Mouse (Mus musculus): ENCODE measurements around the gene Sec14l1. TPM values are rescaled to one million over a fixed set of nuclear protein-coding genes. Genes with fewer than 3 reads are reported as not detected.
A peak's percentile ranks its signal among the peaks of the same experiment; 100 is the strongest.

Gene Sec14l1
- polyA plus RNA-seq, 1 experiment from 2014 or later: 9.2 TPM

DNA sequence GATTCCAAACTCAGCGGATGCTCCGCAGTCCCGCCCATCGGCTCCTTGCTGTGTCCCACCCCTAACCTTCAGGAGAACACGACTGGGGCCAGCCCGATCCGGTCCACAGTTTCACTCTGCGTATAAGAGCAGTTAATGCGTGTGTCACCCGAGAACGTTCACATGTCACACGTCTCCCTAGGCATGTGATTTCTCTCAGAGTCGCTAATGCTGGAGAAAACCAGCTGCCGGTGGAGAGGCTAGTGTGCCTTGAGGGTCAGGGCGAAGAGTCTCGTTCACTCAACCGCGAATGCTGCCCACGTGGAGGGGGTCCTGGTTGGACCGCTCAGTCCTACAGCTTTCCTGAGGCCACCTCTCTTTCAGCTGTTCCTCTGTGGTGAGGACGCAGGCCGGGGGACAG is 23.1 kb upstream of the Sec14l1 start:
- H3K27ac ChIP-seq (ENCODE audit: low read depth): 0 out of 2 replicates have a peak overlapping the region, but pooled peaks have one; percentile 55

GRCm38 (mm10) chr11:117092711-117093110 is 22.3 kb upstream of the Sec14l1 start:
- peaks cover 8% of the 10 kb centered on the region for H3K4me1 ChIP-seq (ENCODE audit: insufficient read depth)
- 0 out of 2 replicates have a peak, but pooled peaks cover 5% of the 10 kb centered on the region for H3K27me3 ChIP-seq (ENCODE audit: insufficient read depth, low read length)
- H3K4me3 ChIP-seq (ENCODE audit: low read depth, low read length): no peak overlapping the region
- ATAC-seq: no peak
- TF ChIP-seq EP300 (IDR thresholded peaks at IDR 0.05; ENCODE audit: low read depth) (no peak), CTCF (IDR thresholded peaks at IDR 0.05; ENCODE audit: low read depth) (no peak)
- peak; percentile 52 for DNase-seq
- H3K27ac ChIP-seq (ENCODE audit: low read depth): no peak overlapping the region
- no peak overlapping the region for H3K9ac ChIP-seq (replicated peaks)
- H3K9me3 ChIP-seq (ENCODE audit: low read length): no peaks in the 10 kb centered on the region
- WGBS (ENCODE audit: insufficient replicate concordance): 50% methylated on average over 8 of the region's 8 CpGs
- H3K4me2 ChIP-seq (ENCODE audit: low read depth, low read length): no peak overlapping the region
- no peaks in the 10 kb centered on the region for H3K36me3 ChIP-seq (replicated peaks; ENCODE audit: insufficient read depth, low read length)

More for the DNA sequence above, 23.1 kb upstream of the Sec14l1 start:
- no peak for TF ChIP-seq EP300 (IDR thresholded peaks at IDR 0.05; ENCODE audit: low read depth)
- no peak for TF ChIP-seq CTCF (IDR thresholded peaks at IDR 0.05; ENCODE audit: low read depth)
- peak overlapping the region; percentile 18; the same call in 1 of the 2 replicates for H3K4me2 ChIP-seq (ENCODE audit: low read depth, low read length)
- no peak for DNase-seq
- 0 out of 2 replicates have a peak, but pooled peaks cover 5% of the 10 kb centered on the region for H3K27me3 ChIP-seq (ENCODE audit: insufficient read depth, low read length)
- H3K36me3 ChIP-seq (replicated peaks; ENCODE audit: insufficient read depth, low read length): no peaks in the 10 kb centered on the region
- no peaks in the 10 kb centered on the region for H3K9me3 ChIP-seq (ENCODE audit: low read length)
- H3K4me3 ChIP-seq (ENCODE audit: low read depth, low read length): no peak overlapping the region
- whole genome bisulfite sequencing (ENCODE audit: insufficient replicate concordance): 28% methylated on average over 22 of the region's 22 CpGs
- peaks cover 15% of the 10 kb centered on the region for H3K4me1 ChIP-seq (ENCODE audit: insufficient read depth)
- no peak overlapping the region for H3K9ac ChIP-seq (replicated peaks)
- peak; percentile 7; the same call in 1 of the 2 replicates for ATAC-seq

DNA sequence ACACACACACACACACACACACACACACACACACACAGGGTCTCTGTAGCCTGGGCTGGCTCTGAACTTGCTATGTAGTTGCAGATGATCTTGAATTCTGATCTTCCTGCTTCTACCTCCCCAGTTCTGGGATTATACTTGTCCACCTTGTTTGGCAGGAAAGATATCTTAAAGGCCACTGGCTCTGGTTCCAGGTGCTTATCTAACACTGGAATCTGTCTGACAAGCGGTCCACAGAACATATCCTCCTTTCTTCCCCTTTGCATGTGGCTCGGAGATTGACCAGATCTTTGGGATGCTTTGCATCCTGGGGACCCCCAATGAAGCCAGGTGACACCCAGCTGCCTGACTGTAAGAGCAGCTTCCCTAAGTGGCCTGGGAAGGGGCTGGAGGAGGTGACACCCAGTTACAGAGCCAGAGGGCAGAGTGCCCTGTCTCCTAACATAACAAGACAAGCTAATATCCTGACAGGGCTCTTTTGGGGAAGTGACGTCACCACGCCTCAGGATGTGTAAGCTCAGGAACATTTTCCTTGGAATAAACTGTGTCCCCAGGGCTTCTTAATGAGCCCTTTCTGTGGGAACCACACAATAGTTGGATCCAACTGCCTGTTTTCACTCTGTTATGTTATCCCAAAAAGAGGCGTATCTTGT is 20.9 kb upstream of the Sec14l1 start:
- no peak for ATAC-seq
- Histone ChIP-seq H3K9ac (replicated peaks) (no peak overlapping the region), H3K36me3 (replicated peaks; ENCODE audit: insufficient read depth, low read length) (no peaks in the 10 kb centered on the region), H3K9me3 (ENCODE audit: low read length) (no peaks in the 10 kb centered on the region), H3K4me2 (ENCODE audit: low read depth, low read length) (no peak overlapping the region), H3K4me3 (ENCODE audit: low read depth, low read length) (no peak overlapping the region), H3K4me1 (ENCODE audit: insufficient read depth) (peaks cover 7% of the 10 kb centered on the region), H3K27me3 (ENCODE audit: insufficient read depth, low read length) (0 out of 2 replicates have a peak, but pooled peaks cover 5% of the 10 kb centered on the region), H3K27ac (ENCODE audit: low read depth) (no peak overlapping the region)
- WGBS (ENCODE audit: insufficient replicate concordance): 53% methylated on average over 5 of the region's 5 CpGs
- DNase-seq: no peak
- no peak for TF ChIP-seq EP300 (IDR thresholded peaks at IDR 0.05; ENCODE audit: low read depth)
- TF ChIP-seq CTCF (IDR thresholded peaks at IDR 0.05; ENCODE audit: low read depth): no peak

DNA sequence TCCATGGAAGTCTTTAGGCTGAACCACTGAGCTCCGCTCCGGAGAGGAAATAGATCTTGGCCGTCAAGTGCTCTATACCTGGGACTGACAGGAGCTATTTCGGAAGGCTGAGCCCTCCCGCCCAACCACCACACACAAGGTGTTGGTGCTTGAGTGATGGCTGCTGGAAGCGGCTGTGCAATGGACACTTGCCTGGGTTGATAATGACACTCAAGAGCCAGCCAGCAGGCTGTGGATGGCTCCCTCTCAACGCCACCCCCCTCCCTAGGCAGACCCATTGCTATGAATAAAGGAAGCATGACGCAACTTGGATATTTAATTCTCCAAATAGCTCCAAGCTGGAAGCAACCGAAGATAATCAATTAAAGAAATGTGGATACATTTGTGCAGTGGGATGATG is 20.3 kb upstream of the Sec14l1 start:
- TF ChIP-seq CTCF (IDR thresholded peaks at IDR 0.05; ENCODE audit: low read depth) (no peak), EP300 (IDR thresholded peaks at IDR 0.05; ENCODE audit: low read depth) (no peak)
- no peaks in the 10 kb centered on the region for H3K36me3 ChIP-seq (replicated peaks; ENCODE audit: insufficient read depth, low read length)
- no peak overlapping the region for H3K4me3 ChIP-seq (ENCODE audit: low read depth, low read length)
- H3K4me2 ChIP-seq (ENCODE audit: low read depth, low read length): no peak overlapping the region
- WGBS (ENCODE audit: insufficient replicate concordance): 83% methylated on average over 9 of the region's 9 CpGs
- H3K9me3 ChIP-seq (ENCODE audit: low read length): no peaks in the 10 kb centered on the region
- H3K9ac ChIP-seq (replicated peaks): no peak overlapping the region
- no peak overlapping the region for H3K27ac ChIP-seq (ENCODE audit: low read depth)
- 0 out of 2 replicates have a peak, but pooled peaks cover 5% of the 10 kb centered on the region for H3K27me3 ChIP-seq (ENCODE audit: insufficient read depth, low read length)
- DNase-seq (no peak), ATAC-seq (no peak)
- peaks cover 3% of the 10 kb centered on the region for H3K4me1 ChIP-seq (ENCODE audit: insufficient read depth)

DNA sequence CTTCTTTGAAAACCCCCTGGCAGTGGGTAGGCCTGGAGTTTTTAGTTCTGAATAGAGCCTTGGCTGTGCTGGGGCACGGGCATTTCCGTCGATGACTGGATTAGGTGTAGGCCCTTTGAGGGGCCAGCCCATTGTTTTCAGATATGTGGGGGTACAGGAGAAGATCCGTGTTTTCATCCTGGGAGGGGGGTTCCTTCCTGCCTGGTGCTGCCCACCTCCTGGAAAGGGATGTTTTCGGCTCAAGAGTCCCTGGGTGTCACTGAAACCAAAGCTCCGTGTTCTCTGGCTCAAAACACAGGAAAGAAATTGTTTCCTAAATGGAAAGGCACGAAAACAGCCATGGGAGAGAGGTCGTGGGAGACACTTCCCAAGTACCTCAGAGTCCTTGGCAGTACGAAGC is 17.9 kb upstream of the Sec14l1 start:
- H3K9me3 ChIP-seq (ENCODE audit: low read length): no peaks in the 10 kb centered on the region
- H3K4me1 ChIP-seq (ENCODE audit: insufficient read depth): peaks cover 1% of the 10 kb centered on the region
- ATAC-seq: no peak
- H3K9ac ChIP-seq (replicated peaks): no peak overlapping the region
- no peak overlapping the region for H3K4me3 ChIP-seq (ENCODE audit: low read depth, low read length)
- 59% methylated on average over 9 of the region's 9 CpGs for WGBS (ENCODE audit: insufficient replicate concordance)
- DNase-seq: no peak
- TF ChIP-seq CTCF (IDR thresholded peaks at IDR 0.05; ENCODE audit: low read depth) (no peak), EP300 (IDR thresholded peaks at IDR 0.05; ENCODE audit: low read depth) (no peak)
- H3K27ac ChIP-seq (ENCODE audit: low read depth): no peak overlapping the region
- H3K36me3 ChIP-seq (replicated peaks; ENCODE audit: insufficient read depth, low read length): no peaks in the 10 kb centered on the region
- H3K4me2 ChIP-seq (ENCODE audit: low read depth, low read length): no peak overlapping the region
- 0 out of 2 replicates have a peak, but pooled peaks cover 2% of the 10 kb centered on the region for H3K27me3 ChIP-seq (ENCODE audit: insufficient read depth, low read length)

DNA sequence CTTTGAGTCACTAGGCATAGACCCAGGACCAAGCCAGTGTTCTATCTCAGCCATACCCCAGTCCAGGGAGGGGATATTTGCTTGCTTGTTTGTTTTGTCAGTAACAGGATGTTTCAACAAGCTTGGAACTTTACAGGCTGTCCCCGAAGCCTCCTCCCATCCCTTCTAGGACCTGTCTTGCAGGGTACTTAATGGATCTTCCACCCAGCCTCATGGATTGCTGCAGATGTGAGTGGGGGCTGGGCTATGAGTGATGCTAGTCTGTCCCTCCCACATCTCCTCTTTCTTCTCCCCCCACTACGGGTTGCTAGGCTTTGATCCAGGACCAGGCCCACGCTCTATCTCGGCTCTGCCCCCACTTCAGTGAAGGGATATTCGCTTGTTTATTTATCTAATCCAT is 16.8 kb upstream of the Sec14l1 start:
- WGBS (ENCODE audit: insufficient replicate concordance): 55% methylated on average over 5 of the region's 5 CpGs
- Histone ChIP-seq H3K27ac (ENCODE audit: low read depth) (no peak overlapping the region), H3K4me1 (ENCODE audit: insufficient read depth) (peaks cover 2% of the 10 kb centered on the region; the same call in 1 of the 2 replicates), H3K9ac (replicated peaks) (no peak overlapping the region), H3K4me3 (ENCODE audit: low read depth, low read length) (no peak overlapping the region), H3K36me3 (replicated peaks; ENCODE audit: insufficient read depth, low read length) (no peaks in the 10 kb centered on the region), H3K4me2 (ENCODE audit: low read depth, low read length) (no peak overlapping the region), H3K9me3 (ENCODE audit: low read length) (no peaks in the 10 kb centered on the region), H3K27me3 (ENCODE audit: insufficient read depth, low read length) (no peaks in the 10 kb centered on the region)
- TF ChIP-seq EP300 (IDR thresholded peaks at IDR 0.05; ENCODE audit: low read depth) (no peak), CTCF (IDR thresholded peaks at IDR 0.05; ENCODE audit: low read depth) (no peak)
- no peak for DNase-seq
- ATAC-seq: no peak

Data from liver, postnatal 0 days (tissue).